In genomic region chr7:131882824-131883223, GRCm38 (mm10) we compare ENCODE assay signal across 12 mouse cellular contexts.
DNase-seq lines count a peak whose midpoint lies in the region; ATAC-seq and TF ChIP-seq lines count a peak whose summit lies in the region.
"Had no signal": no experiment of that assay in that cellular context is flagged by ENCODE, and none has a peak within 500 bp of the region (broad histone marks: within the 10 kb centered on the region; RNA-seq: fewer than 3 reads in every experiment).

No protein-coding gene starts in this region.

- intact Hi-C loops in heart, postnatal 25 days (cut with DNase I) = loop anchor here (1.0 to 2.0 kb wide), 2 partner anchors 343 to 450 kb away; no protein-coding TSS in a partner anchor

- H3K9ac ChIP-seq in lung, embryonic 15.5 days = no peak overlapping the region
- no peak overlapping the region for H3K9ac ChIP-seq in lung, embryonic 16.5 days (ENCODE audit: low read length)
- H3K9ac ChIP-seq in lung, postnatal 0 days (replicated peaks; ENCODE audit: low read depth) = no peak overlapping the region

- no peak for TF ChIP-seq CTCF in lung, postnatal 0 days (IDR thresholded peaks at IDR 0.05)

- peak overlapping the region; percentile 32; the same call in 1 of the 2 replicates for H3K27ac ChIP-seq in lung, embryonic 15.5 days
- peak overlapping the region; percentile 64 for H3K27ac ChIP-seq in lung, embryonic 16.5 days (ENCODE audit: low read length)
- no peak overlapping the region for H3K27ac ChIP-seq in lung, postnatal 0 days (ENCODE audit: low read length)

- peaks cover 8% of the 10 kb centered on the region; the same call in 1 of the 2 replicates for H3K4me1 ChIP-seq in lung, embryonic 15.5 days
- H3K4me1 ChIP-seq in lung, embryonic 16.5 days (replicated peaks; ENCODE audit: control insufficient read depth, insufficient read depth, low read length) = peaks cover 6% of the 10 kb centered on the region; the same call in 1 of the 2 replicates
- peaks cover 6% of the 10 kb centered on the region; the same call in 1 of the 2 replicates for H3K4me1 ChIP-seq in lung, postnatal 0 days (ENCODE audit: insufficient read depth, low read depth, low read length)

- H3K27me3 ChIP-seq in lung, embryonic 15.5 days = no peaks in the 10 kb centered on the region
- no peaks in the 10 kb centered on the region for H3K27me3 ChIP-seq in lung, embryonic 16.5 days (ENCODE audit: control insufficient read depth, insufficient read depth, low read depth, low read length)
- H3K27me3 ChIP-seq in lung, postnatal 0 days (replicated peaks; ENCODE audit: insufficient read depth, low read length) = no peaks in the 10 kb centered on the region
- H3K27me3 ChIP-seq: Patski had no signal

- no peak for TF ChIP-seq EP300 in lung, postnatal 0 days (IDR thresholded peaks at IDR 0.05)

- H3K4me3 ChIP-seq in lung, embryonic 15.5 days = no peak overlapping the region
- no peak overlapping the region for H3K4me3 ChIP-seq in lung, embryonic 16.5 days (ENCODE audit: low read length)
- no peak overlapping the region for H3K4me3 ChIP-seq in lung, postnatal 0 days (ENCODE audit: low read depth, low read length)

- no peaks in the 10 kb centered on the region for H3K36me3 ChIP-seq in lung, embryonic 15.5 days
- no peaks in the 10 kb centered on the region for H3K36me3 ChIP-seq in lung, embryonic 16.5 days (ENCODE audit: control insufficient read depth, insufficient read depth, low read length)
- H3K36me3 ChIP-seq in lung, postnatal 0 days (ENCODE audit: insufficient read depth, low read length) = no peaks in the 10 kb centered on the region
- H3K36me3 ChIP-seq: G1E had no signal

- 44% methylated on average over 6 of the region's 6 CpGs for WGBS in lung, embryonic 15.5 days
- WGBS in lung, embryonic 16.5 days = 33% methylated on average over 6 of the region's 6 CpGs
- 47% methylated on average over 6 of the region's 6 CpGs for WGBS in lung, postnatal 0 days

- ATAC-seq in lung, embryonic 15.5 days (ENCODE audit: borderline replicate concordance, extremely low read depth, low FRiP score, low TSS enrichment) = no peak; the same call in 1 of the 2 replicates
- peak; percentile 76 for ATAC-seq in lung, embryonic 16.5 days (ENCODE audit: low read depth)
- peak; percentile 45 for ATAC-seq in lung, postnatal 0 days
- ATAC-seq: activated CD4-positive, CD25-positive, alpha-beta regulatory T cell, adult 4 months; CD4-positive, CD25-positive, alpha-beta regulatory T cell, adult 4 months; Patski had no signal

- H3K9me3 ChIP-seq in lung, embryonic 15.5 days = no peaks in the 10 kb centered on the region
- no peaks in the 10 kb centered on the region for H3K9me3 ChIP-seq in lung, embryonic 16.5 days (ENCODE audit: control insufficient read depth, low read length)
- H3K9me3 ChIP-seq in lung, postnatal 0 days (ENCODE audit: low read length) = no peaks in the 10 kb centered on the region

- peak; percentile 64 for DNase-seq in heart, adult 11 months
- no peak for DNase-seq in heart, postnatal 25 days (ENCODE audit: low spot score)
- DNase-seq in lung, postnatal 14 days = no peak
- no peak for DNase-seq in lung, adult 18-20 months
- DNase-seq in lung, postnatal 0 days (ENCODE audit: low spot score) = peak; percentile 45
- DNase-seq in lung, postnatal 25 days (ENCODE audit: low spot score) = no peak

- no peak overlapping the region for H3K4me2 ChIP-seq in lung, embryonic 15.5 days
- 0 out of 2 replicates have a peak overlapping the region, but pooled peaks have one; percentile 10 for H3K4me2 ChIP-seq in lung, embryonic 16.5 days (ENCODE audit: low read depth, low read length)
- no peak overlapping the region; the same call in 1 of the 2 replicates for H3K4me2 ChIP-seq in lung, postnatal 0 days (replicated peaks; ENCODE audit: low read depth, low read length)

Comparison
In these comparisons a context has a peak if more than half of its experiments do, and no peak if none do; other contexts are left out.
1. DNase-seq: peak in heart, adult 11 months (single experiment) and lung, postnatal 0 days (single experiment); none in heart, postnatal 25 days (single experiment), lung, postnatal 14 days (single experiment), lung, adult 18-20 months (0 of 2) and lung, postnatal 25 days (single experiment).